Mouse (Mus musculus): ENCODE data around the gene Ankrd26. TPM values are rescaled to one million over a fixed set of nuclear protein-coding genes. Genes with fewer than 3 reads are reported as not detected.
A peak's percentile ranks its signal among the peaks of the same experiment; 100 is the strongest.
"Not testable (repeated sequence)": the region's sequence is repeated elsewhere in the genome, so short reads cannot be mapped to it uniquely, and the experiment has no call there.

Gene Ankrd26
- polyA plus RNA-seq, 1 experiment from 2014 or later, result 20.4 TPM

DNA sequence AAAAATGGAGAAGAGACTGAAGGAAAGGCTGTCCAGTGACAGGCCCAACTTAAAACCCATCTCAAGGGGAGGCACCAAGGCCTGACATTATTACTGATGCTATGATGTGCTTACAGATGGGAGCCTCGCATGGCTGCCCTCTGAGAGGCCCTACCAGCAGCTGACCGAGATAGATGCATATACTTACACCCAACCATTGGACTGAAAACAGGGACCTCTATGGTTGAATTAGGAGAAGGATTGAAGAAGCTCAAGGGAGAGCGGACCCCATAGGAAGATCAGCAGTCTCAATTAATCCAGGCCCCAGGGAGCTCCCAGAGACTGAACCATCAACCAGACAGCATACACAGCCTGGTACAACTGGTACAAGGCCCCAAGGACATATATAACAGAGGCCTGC is 5.8 kb upstream of the Ankrd26 start:
- 94% methylated on average over 3 of the region's 3 CpGs for WGBS
- H3K4me3 ChIP-seq, result no peak overlapping the region
- H3K27ac ChIP-seq (replicated peaks), result no peak overlapping the region
- peaks cover 4% of the 10 kb centered on the region; the same call in 1 of the 2 replicates for H3K4me1 ChIP-seq
- peaks cover 4% of the 10 kb centered on the region; the same call in 1 of the 2 replicates for H3K9me3 ChIP-seq
- H3K36me3 ChIP-seq (replicated peaks), result no peaks in the 10 kb centered on the region
- H3K27me3 ChIP-seq (replicated peaks; ENCODE audit: low read depth, poor library complexity, severe bottlenecking), result no peaks in the 10 kb centered on the region
- DNase-seq (ENCODE audit: low spot score), result no peak

DNA sequence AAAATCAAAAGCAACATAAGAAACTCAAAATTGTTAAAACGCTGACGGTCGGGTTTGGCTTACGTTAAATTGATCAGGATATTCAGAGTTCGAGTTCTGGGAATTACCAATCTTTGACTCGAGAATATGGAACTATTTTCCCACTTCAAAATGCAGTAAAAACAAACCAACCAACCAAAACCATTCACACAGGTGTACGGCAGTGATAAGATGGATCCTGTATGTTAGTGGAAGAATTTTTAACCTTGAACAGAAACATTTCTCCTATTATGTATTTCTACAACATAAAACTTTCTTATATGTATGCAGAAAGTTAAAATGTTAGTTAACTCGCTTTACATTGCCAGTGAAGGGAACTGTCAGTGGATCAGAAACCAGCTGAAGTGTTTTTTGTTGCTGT is 801 bp downstream of the Ankrd26 start:
- no peaks in the 10 kb centered on the region for H3K27me3 ChIP-seq (replicated peaks; ENCODE audit: low read depth, poor library complexity, severe bottlenecking)
- WGBS, result 86% methylated on average over 8 of the region's 8 CpGs
- peaks cover 35% of the 10 kb centered on the region for H3K4me1 ChIP-seq
- peak overlapping the region; percentile 90 for H3K27ac ChIP-seq (replicated peaks)
- peak overlapping the region; percentile 82 for H3K4me3 ChIP-seq
- H3K9me3 ChIP-seq, result no peaks in the 10 kb centered on the region
- H3K36me3 ChIP-seq (replicated peaks), result peaks cover 37% of the 10 kb centered on the region
- no peak for DNase-seq (ENCODE audit: low spot score)

DNA sequence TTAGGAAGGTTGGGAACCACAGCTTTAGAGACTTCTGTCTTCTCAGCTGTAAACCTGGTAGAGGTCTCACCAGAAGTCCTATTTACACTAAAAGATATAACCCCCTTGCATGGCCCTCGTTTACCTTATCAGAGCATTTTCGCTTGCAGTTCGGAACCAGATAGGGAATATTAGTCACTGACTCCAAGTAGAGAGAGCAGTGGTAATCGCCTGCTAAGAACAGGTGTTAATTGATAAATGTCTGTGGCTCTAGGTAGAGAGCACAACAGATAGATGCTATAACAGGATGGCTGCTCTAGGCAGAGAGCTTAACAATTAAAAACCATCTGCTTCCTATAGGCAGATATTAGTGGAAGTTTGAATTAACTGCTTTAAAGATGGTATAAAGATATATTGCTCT is 23.4 kb downstream of the Ankrd26 start:
- H3K36me3 ChIP-seq (replicated peaks), result peaks cover 94% of the 10 kb centered on the region

DNA sequence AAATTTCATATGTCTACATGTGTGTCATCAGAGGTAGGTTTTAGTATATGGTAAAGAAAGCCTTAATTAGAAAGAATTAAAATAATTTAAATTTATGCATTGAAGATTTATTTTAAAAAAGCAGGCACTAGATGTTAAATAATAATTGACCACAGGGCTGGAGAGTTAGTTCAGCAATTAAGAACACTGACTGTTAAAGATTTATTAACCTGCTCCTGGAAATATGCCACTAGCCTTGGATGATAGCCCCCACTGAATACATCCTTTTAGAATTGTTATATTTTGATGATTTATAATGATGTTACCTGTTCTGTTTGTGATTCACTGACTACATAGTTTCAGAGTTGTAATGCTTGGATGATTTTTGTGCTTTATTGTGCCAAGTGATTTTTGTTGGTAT is 24.8 kb downstream of the Ankrd26 start:
- not testable (repeated sequence) for H3K4me3 ChIP-seq; H3K4me1 ChIP-seq; DNase-seq (ENCODE audit: low spot score); H3K27me3 ChIP-seq (replicated peaks; ENCODE audit: low read depth, poor library complexity, severe bottlenecking); H3K27ac ChIP-seq (replicated peaks); H3K9me3 ChIP-seq
- H3K36me3 ChIP-seq (replicated peaks), result peaks cover 91% of the 10 kb centered on the region

More for the DNA sequence above, 23.4 kb downstream of the Ankrd26 start:
- no peak for DNase-seq (ENCODE audit: low spot score)
- Histone ChIP-seq H3K27ac (replicated peaks) (no peak overlapping the region), H3K9me3 (no peaks in the 10 kb centered on the region), H3K4me3 (no peak overlapping the region), H3K27me3 (replicated peaks; ENCODE audit: low read depth, poor library complexity, severe bottlenecking) (no peaks in the 10 kb centered on the region), H3K4me1 (no peaks in the 10 kb centered on the region)
- WGBS, result 93% methylated on average over 4 of the region's 4 CpGs

DNA sequence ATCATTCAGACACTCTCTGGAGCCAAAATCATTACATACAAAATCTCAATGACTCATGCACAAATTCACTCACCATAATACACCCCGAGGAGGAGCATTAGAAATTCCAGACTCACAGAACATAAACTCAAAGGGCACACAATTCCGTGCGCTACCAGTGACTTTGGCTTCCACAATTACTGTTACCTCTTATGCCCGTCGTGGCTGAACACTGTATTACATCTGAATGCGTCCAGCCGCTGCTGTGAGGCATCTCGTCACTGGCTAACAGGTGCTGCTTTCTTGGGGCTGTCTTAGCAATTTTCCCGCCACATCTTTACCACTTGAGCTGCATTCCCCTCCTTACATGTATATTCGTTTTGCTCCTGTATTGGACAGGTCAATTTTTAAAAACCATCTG is 26.7 kb downstream of the Ankrd26 start:
- no peaks in the 10 kb centered on the region; the same call in 1 of the 2 replicates for H3K9me3 ChIP-seq
- H3K27me3 ChIP-seq (replicated peaks; ENCODE audit: low read depth, poor library complexity, severe bottlenecking), result no peaks in the 10 kb centered on the region
- no peak overlapping the region for H3K27ac ChIP-seq (replicated peaks)
- peaks cover 93% of the 10 kb centered on the region for H3K36me3 ChIP-seq (replicated peaks)
- H3K4me1 ChIP-seq, result no peaks in the 10 kb centered on the region
- WGBS, result 91% methylated on average over 10 of the region's 10 CpGs
- no peak for DNase-seq (ENCODE audit: low spot score)
- H3K4me3 ChIP-seq, result no peak overlapping the region

DNA sequence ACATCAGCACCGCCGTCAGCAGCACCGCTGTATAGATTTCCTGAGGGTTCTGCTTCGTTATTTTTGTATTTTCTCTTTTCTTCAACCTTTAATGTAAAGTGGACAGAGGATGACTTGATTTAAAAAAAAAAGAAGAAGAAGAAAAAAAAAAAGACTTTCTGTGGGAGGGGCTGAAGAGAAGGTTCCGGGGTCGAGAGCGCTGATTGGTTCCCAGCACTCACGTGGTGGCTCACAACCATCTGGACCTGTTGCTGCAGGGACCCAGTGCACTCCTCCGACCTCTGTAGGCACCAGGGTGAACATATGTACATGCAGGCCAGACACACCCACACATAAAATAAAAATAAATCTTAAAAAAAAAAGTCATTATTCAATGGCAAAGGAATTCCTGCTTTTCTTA is 28.6 kb downstream of the Ankrd26 start:
- Histone ChIP-seq H3K4me1 (no peaks in the 10 kb centered on the region), H3K27ac (replicated peaks) (no peak overlapping the region), H3K4me3 (no peak overlapping the region), H3K36me3 (replicated peaks) (peaks cover 93% of the 10 kb centered on the region), H3K9me3 (no peaks in the 10 kb centered on the region; the same call in 1 of the 2 replicates), H3K27me3 (replicated peaks; ENCODE audit: low read depth, poor library complexity, severe bottlenecking) (no peaks in the 10 kb centered on the region)
- no peak for DNase-seq (ENCODE audit: low spot score)
- 85% methylated on average over 9 of the region's 9 CpGs for WGBS

DNA sequence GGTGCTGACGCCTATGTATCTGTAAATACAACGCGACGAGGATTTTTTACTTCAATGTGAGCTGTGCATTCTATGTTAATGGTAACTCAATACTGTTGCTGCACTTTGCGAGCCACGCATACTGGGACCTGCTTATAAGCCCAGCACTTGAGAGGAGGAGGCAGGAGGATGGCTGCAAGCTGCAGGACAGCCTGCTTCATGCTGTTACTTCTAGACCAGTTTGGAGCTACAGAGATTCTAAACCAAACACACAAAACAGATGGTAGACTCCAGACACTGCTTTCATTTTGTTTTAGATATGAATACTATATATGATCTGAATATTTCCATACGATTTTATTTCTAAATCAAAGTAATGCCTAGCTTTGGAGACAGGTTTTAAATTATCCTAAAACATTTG is 41.4 kb downstream of the Ankrd26 start:
- Histone ChIP-seq H3K9me3 (no peaks in the 10 kb centered on the region), H3K4me1 (no peaks in the 10 kb centered on the region), H3K27ac (replicated peaks) (no peak overlapping the region), H3K27me3 (replicated peaks; ENCODE audit: low read depth, poor library complexity, severe bottlenecking) (no peaks in the 10 kb centered on the region), H3K36me3 (replicated peaks) (peaks cover 98% of the 10 kb centered on the region), H3K4me3 (no peak overlapping the region)
- WGBS, result 82% methylated on average over 7 of the region's 7 CpGs
- no peak for DNase-seq (ENCODE audit: low spot score)

DNA sequence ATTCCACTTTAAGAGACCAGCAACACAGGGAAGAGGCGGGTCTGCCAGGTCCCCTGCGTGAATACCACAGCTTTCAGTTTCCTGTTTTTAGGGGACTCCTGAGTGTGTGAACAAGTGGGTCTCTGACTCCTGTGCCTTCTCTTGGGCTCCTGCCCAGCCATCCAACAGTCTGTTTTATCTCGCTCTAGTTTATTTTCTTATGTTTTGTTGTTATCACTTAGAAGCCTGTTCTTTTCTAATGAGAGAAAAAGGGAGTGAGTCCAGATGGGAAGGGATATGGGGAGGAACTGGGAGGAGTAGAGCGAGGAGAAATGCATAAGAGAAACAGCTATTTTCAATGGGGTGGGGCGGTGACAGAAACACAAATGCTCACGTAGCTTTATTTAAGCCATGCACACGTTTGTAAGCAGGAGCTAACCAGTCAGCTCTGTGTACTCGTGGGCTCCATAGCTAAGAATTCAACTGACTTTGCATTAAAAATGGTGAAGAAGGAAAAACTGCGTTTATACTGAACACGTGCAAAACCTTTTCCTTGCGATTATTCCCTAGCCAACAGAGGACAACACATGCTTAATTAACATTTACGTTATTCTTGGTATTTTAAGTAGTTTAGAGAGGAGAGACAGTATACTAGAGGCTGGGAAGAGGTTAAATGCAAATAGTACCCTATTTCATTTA is 48.6 kb downstream of the Ankrd26 start:
- no peak overlapping the region for H3K4me3 ChIP-seq
- no peak overlapping the region for H3K27ac ChIP-seq (replicated peaks)
- H3K27me3 ChIP-seq (replicated peaks; ENCODE audit: low read depth, poor library complexity, severe bottlenecking), result no peaks in the 10 kb centered on the region
- H3K4me1 ChIP-seq, result no peaks in the 10 kb centered on the region
- no peak for DNase-seq (ENCODE audit: low spot score)
- no peaks in the 10 kb centered on the region for H3K9me3 ChIP-seq
- H3K36me3 ChIP-seq (replicated peaks), result peaks cover 89% of the 10 kb centered on the region
- 93% methylated on average over 12 of the region's 12 CpGs for WGBS

DNA sequence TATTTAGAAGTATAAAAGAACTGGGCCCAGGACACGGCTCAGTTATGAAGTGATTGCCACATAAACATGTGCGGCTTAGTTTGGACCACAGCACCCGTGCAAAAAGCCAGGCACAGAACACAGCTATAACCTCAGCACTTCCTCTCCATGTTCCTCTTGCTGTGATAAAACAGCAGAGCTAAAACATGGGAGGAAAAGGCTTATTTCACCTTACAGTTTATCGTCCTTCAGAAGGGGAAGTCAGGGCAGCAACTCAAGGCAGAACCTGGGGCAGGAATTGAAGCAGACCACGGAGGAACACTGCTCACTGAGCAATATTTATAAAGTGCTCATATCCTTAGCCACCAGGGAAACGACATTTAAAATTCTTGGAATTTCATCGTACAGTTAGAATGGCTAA is 63.0 kb downstream of the Ankrd26 start:
- Histone ChIP-seq H3K27me3 (replicated peaks; ENCODE audit: low read depth, poor library complexity, severe bottlenecking) (no peaks in the 10 kb centered on the region), H3K36me3 (replicated peaks) (peaks cover 42% of the 10 kb centered on the region), H3K4me1 (no peaks in the 10 kb centered on the region), H3K4me3 (no peak overlapping the region), H3K27ac (replicated peaks) (no peak overlapping the region), H3K9me3 (no peaks in the 10 kb centered on the region)
- WGBS, result 90% methylated on average over 7 of the region's 7 CpGs
- no peak for DNase-seq (ENCODE audit: low spot score)

DNA sequence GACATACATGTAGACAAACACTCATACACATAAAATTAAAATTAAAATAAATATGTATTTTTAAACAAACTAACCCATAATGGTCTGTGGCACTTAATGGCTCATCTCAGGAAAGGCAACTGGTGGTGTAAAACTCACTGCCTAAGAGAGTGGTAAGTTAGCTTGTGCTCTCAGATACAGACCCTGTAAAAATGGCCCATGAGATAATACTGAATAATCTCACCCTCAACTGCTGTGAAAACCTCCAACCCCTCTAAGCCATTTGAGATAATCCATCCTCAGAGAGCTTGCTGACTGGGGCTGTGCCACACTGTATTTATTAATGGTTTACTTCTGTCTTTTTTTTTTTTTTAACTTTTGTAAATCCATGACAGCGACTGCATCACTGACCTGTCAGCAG is 79.9 kb downstream of the Ankrd26 start:
- peaks cover 2% of the 10 kb centered on the region for H3K36me3 ChIP-seq (replicated peaks)
- WGBS, result 88% methylated on average over 1 of the region's 1 CpGs
- no peak overlapping the region for H3K4me3 ChIP-seq
- H3K27ac ChIP-seq (replicated peaks), result no peak overlapping the region
- H3K9me3 ChIP-seq, result no peaks in the 10 kb centered on the region
- DNase-seq (ENCODE audit: low spot score), result no peak
- peaks cover 20% of the 10 kb centered on the region for H3K4me1 ChIP-seq
- H3K27me3 ChIP-seq (replicated peaks; ENCODE audit: low read depth, poor library complexity, severe bottlenecking), result peaks cover 35% of the 10 kb centered on the region

DNA sequence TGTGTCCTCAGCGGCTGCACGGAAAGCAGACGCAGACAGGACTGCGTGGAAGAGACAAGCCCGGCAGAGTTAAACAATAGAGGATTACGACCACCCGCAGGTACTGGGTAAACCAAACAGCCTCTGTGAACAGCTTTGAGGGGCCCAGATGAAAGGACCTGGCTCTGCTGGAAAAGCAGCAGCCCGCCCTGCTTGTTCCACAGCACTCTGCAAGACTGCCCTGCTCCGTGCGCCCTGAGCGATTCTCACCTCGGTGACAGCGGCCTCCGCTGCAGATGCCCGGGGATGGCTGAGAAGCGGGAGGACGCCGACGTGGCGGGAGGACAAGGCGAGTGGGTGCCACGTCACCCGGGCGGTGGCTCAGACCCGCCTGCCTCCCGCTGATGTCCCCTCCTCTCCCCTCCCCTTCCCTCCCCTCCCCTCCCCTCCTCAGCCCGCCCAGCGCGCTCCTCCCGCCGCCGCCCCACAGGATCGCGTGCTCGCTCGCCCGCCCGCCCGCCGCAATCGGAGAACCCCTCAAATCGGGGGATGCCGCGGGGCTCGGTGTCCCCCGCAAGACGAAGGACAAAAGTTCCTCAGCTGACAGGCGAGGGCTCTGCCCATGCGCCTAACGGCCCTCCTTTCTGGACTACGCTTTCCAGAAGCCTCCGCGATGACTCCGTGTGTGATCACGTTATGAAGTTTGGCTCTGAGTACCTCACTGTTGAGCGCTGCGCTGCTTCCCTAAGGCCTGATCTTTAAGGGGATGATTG is 82.9 kb downstream of the Ankrd26 start, which contains the start of gene Zfp9:
Zfp9 (minus strand) TSS at position 364 of the 752 bp plus-strand sequence.
- under 1% methylated on average over 52 of the region's 57 CpGs for WGBS
- peak; percentile 89 for DNase-seq (ENCODE audit: low spot score)
- Histone ChIP-seq H3K27me3 (replicated peaks; ENCODE audit: low read depth, poor library complexity, severe bottlenecking) (peaks cover 55% of the 10 kb centered on the region), H3K27ac (replicated peaks) (peak within 1 kb of the TSS; percentile 90), H3K4me3 (peak within 1 kb of the TSS; percentile 77), H3K4me1 (peaks cover 25% of the 10 kb centered on the region), H3K9me3 (no peaks in the 10 kb centered on the region), H3K36me3 (replicated peaks) (peaks cover 25% of the 10 kb centered on the region)

DNA sequence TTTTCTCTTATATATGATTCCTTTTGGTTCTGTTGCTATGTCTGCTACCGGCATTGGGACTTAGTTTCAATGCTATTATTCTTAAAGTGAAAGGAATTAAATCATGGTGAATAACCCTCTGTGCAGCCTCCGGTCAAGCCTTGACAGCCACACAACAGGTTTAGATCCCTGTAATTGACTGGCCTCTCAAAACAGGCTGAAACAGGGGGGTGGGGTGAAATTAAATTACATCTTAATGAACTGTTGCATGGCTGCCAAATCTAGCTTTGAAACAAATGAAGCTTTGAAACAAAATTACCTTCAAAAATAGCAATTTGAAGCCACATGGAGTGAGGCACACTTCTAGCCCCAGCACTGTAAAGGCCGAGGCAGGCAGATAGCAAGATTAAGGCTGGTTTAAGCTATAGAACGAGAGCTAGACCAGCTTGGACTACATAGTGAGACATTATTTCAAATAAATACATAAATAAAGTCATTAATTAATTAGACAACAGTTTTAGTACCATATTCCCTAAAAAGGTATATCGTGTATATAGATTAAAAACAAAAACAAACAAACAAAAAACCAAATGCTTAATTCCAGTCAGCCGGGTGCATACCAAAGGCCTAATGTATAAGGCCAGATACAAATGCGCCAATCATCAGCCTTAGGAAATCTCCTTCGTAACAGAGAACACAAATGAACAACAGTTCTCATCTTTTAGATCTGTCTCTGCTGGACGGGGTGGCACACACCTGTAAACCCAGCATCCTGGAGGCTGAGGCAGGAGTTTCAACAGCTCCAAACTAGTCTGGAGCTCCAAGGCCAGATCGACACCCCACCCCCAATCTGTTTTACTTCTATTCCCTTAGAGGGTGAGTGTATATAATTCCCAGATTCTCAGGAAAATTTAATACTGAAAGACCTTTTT is 83.9 kb downstream of the Ankrd26 start:
- WGBS, result 25% methylated on average over 10 of the region's 10 CpGs
- peaks cover 25% of the 10 kb centered on the region for H3K4me1 ChIP-seq
- H3K36me3 ChIP-seq (replicated peaks), result peaks cover 27% of the 10 kb centered on the region
- H3K27me3 ChIP-seq (replicated peaks; ENCODE audit: low read depth, poor library complexity, severe bottlenecking), result peaks cover 53% of the 10 kb centered on the region
- peak overlapping the region; percentile 90 for H3K27ac ChIP-seq (replicated peaks)
- peak; percentile 22 for DNase-seq (ENCODE audit: low spot score)
- H3K4me3 ChIP-seq, result peak overlapping the region; percentile 77
- H3K9me3 ChIP-seq, result no peaks in the 10 kb centered on the region

All from embryonic facial prominence, embryonic 10.5 days (tissue).